Mouse (Mus musculus) erythroblast, embryonic 14.5 days (primary cell): ENCODE measurements around the gene Ppib. TPM values are rescaled to one million over a fixed set of nuclear protein-coding genes. Genes with fewer than 3 reads are reported as not detected.

Experiments used
- H3K27me3 ChIP-seq: 2 replicates; pipeline ENCODE4 v1.6.1; 2012; ENCODE audit warnings: inconsistent platforms; ENCODE audit not compliant: control insufficient read depth
- H3K36me3 ChIP-seq: 2 replicates; pipeline ENCODE4 v1.6.1; 2012; ENCODE audit warnings: mild to moderate bottlenecking, inconsistent platforms; ENCODE audit not compliant: control insufficient read depth
- H3K4me1 ChIP-seq: 2 replicates; pipeline ENCODE4 v1.6.1; 2012; ENCODE audit warnings: inconsistent platforms; ENCODE audit not compliant: control insufficient read depth
- H3K4me3 ChIP-seq: replicated peaks from 2 replicates; pipeline ENCODE3; 2012; ENCODE audit warnings: moderate library complexity, mild to moderate bottlenecking, inconsistent platforms
- H3K9me3 ChIP-seq: 2 replicates; pipeline ENCODE4 v1.6.1; 2012; ENCODE audit warnings: low read length, inconsistent platforms, mixed read lengths; ENCODE audit not compliant: control insufficient read depth
- GATA1 ChIP-seq: IDR thresholded peaks from 2 replicates; pipeline ENCODE4 v1.6.1; 2012; ENCODE audit warnings: low read length, inconsistent platforms, mixed read lengths
- TAL1 ChIP-seq: IDR thresholded peaks from 3 replicates; pipeline ENCODE4 v1.6.1; 2012; ENCODE audit warnings: low read length, inconsistent platforms, mixed read lengths
- polyA plus RNA-seq: library from polyadenylated mRNA; stranded (reverse); fragments of >175 nt; gene quantifications from 2 replicates; pipeline ENCODE4 v1.2.3, GENCODE M21; 2012

The Ppib gene
- polyA plus RNA-seq, 1 experiment = 10.8 TPM

- TF ChIP-seq TAL1 (no peak), GATA1 (no peak)
- peaks cover 96% of the 10 kb centered on the region for H3K36me3 ChIP-seq
- peaks cover 28% of the 10 kb centered on the region for H3K4me1 ChIP-seq
- H3K4me3 ChIP-seq = no peak overlapping the region
- no peaks in the 10 kb centered on the region for H3K9me3 ChIP-seq
- no peaks in the 10 kb centered on the region for H3K27me3 ChIP-seq
Measured at GRCm38 (mm10) chr9:66105168-66105567, 45.1 kb downstream of the Ppib start.

DNA sequence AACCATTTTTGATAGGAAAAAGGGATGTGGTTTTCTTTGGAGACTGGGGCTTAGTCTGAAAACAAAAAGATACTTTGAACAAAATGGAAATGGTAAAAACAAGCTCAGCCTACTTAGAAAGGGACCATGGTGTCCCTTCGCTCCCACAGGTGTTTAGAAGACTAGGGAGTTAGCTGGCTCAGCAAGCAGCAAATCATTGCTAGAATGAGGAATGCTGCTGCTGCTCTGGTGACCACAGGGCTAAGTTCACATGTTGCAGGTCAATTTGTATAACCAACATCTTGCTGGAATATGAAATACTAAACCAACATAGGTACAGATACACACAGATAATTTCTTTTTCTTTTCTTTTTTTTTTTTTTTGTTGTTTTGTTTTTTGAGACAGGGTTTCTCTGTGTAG is 49.6 kb downstream of the Ppib start:
- no peak overlapping the region for H3K4me3 ChIP-seq
- no peaks in the 10 kb centered on the region for H3K27me3 ChIP-seq
- no peak for TF ChIP-seq GATA1
- no peak for TF ChIP-seq TAL1
- peaks cover 17% of the 10 kb centered on the region for H3K4me1 ChIP-seq
- peaks cover 88% of the 10 kb centered on the region for H3K36me3 ChIP-seq
- H3K9me3 ChIP-seq = no peaks in the 10 kb centered on the region

DNA sequence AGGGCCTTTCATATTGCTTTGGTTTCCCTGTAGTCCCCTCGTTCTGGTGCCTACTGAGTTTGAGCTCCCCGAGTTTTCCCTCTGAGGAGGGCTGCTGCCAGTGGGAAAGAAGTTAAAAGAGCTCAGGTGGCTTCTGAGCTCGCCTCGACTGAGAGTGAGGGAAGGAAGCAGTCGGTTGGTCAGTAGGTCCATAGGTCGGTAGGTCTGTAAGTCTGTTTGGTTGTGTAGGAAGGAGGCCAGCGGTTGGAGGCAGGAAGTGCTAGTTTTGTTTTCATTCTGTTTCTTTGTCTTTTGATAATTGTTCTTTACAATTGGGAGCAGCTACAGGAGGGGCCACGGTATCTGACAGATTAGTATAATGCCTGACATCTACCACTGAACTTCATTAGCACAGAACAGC is 50.1 kb downstream of the Ppib start:
- no peaks in the 10 kb centered on the region for H3K9me3 ChIP-seq
- H3K36me3 ChIP-seq = peaks cover 88% of the 10 kb centered on the region
- H3K4me3 ChIP-seq = no peak overlapping the region
- TF ChIP-seq GATA1 = no peak
- no peak for TF ChIP-seq TAL1
- H3K4me1 ChIP-seq = peaks cover 14% of the 10 kb centered on the region
- no peaks in the 10 kb centered on the region for H3K27me3 ChIP-seq

DNA sequence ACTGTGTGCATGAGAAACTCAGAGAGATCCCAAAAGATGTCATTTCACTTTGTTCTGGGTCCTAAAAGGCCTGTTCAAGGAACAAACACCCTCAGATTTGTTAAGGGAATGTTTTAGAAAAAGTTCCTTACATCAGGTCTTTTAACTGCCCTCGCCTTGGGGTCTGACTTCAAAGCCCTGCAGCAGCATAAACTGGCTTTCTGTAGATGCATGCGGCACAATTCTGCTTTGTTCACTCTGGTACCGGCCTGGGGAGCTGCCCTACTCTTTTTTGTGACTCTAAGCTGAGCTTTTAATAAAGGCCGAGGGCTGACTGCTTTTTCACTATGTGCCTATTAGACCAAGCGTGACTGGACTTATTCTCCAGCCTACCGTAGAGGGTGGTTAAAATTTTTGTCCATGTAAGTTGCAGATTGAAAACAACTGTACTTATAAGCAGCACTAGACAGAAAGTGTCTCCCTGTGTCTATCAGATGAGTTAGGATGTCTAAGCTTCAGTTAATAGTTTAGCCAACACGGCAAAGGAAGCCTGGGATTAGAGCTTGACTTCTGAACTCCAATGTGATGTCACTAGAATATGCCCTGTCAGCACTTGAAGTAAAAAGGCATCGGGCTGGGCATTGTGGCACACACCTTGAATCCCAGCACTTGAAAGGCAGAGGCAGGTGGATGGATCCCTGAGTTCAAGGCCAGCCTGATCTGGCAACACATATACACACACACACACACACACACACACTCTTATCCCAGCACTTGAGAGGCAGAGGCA is 50.8 kb downstream of the Ppib start:
- no peaks in the 10 kb centered on the region for H3K27me3 ChIP-seq
- no peaks in the 10 kb centered on the region for H3K9me3 ChIP-seq
- H3K4me1 ChIP-seq = peaks cover 9% of the 10 kb centered on the region
- no peak overlapping the region for H3K4me3 ChIP-seq
- peaks cover 86% of the 10 kb centered on the region for H3K36me3 ChIP-seq
- TF ChIP-seq GATA1 = no peak
- TF ChIP-seq TAL1 = no peak

DNA sequence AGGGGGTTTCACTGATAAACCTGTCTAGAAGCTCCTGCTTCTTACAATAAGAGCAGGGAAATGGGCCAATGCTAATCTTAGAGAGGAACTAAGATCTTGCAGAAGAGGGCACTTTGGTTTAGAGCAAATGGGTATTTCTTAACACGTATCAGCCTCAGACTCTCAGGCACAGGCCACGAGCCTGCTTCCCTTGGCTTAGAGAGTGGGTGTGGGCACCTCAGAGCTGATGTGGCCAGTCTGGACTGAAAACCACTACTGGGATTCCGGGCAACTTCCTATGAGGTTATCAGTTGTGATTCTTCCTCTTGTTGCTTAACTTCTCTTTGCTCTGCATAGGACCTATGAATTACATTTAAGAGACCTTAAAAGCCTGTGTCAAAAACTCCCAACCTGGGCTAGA is 54.3 kb downstream of the Ppib start:
- Histone ChIP-seq H3K9me3 (no peaks in the 10 kb centered on the region), H3K4me3 (no peak overlapping the region), H3K4me1 (peaks cover 23% of the 10 kb centered on the region), H3K36me3 (peaks cover 83% of the 10 kb centered on the region), H3K27me3 (no peaks in the 10 kb centered on the region)
- TF ChIP-seq TAL1 = no peak
- TF ChIP-seq GATA1 = no peak

Other genes starting within 250 kb of the Ppib start
- 0.53 and 1.2 TPM in 2 replicates for gene Zfp609, start 232.7 kb upstream of the Ppib start, polyA plus RNA-seq
- gene Pclaf, start 170.0 kb upstream of the Ppib start, polyA plus RNA-seq = 0.32 and 0.60 TPM in 2 replicates
- 0.06 and 0.07 TPM in 2 replicates for gene Trip4, start 151.4 kb upstream of the Ppib start, polyA plus RNA-seq
- gene Csnk1g1, start 151.3 kb upstream of the Ppib start, polyA plus RNA-seq = 0.10 and 0.24 TPM in 2 replicates
- 13.3 and 20.5 TPM in 2 replicates for gene Snx22, start 9.5 kb downstream of the Ppib start, polyA plus RNA-seq
- 11.0 and 14.6 TPM in 2 replicates for gene Snx1, start 66.4 kb downstream of the Ppib start, polyA plus RNA-seq
- 2.5 and 3.8 TPM in 2 replicates for gene Ciao2a, start 66.4 kb downstream of the Ppib start, polyA plus RNA-seq
- gene Dapk2, start 98.0 kb downstream of the Ppib start, polyA plus RNA-seq = 7.8 and 10.8 TPM in 2 replicates